Mouse (Mus musculus): ENCODE measurements around the gene Slc12a6.

The Slc12a6 gene

GRCm38 (mm10) chr2:112265448-112266241 is at the start of gene Slc12a6:
Gene Slc12a6 (plus strand): TSS chr2:112265825.
- DNase-seq (ENCODE audit: low read depth): peak; percentile 95

GRCm38 (mm10) chr2:112215977-112216376 is 49.6 kb upstream of the Slc12a6 start:
- DNase-seq (ENCODE audit: low read depth): peak; percentile 51

GRCm38 (mm10) chr2:112217614-112218013 is 48.0 kb upstream of the Slc12a6 start:
- DNase-seq (ENCODE audit: low read depth): no peak

DNA sequence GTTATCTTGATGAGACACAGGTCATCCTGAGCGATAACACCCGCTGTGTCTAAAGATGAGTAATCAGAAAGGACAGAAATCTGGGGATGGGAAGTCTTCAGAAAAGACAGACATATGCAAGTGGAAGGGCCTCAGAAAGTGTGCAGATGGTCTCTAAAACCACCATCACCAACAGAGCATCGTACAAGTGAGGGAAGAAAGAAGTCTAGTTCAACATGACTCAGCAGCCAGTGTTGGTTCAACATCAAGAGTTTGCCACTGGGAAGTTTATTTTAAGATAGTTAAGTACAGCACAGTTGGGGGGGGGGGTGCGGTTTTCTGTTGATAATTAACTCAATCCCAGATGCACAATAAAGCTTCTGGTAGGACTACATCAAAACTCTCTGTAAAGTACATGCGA is 44.7 kb upstream of the Slc12a6 start:
- DNase-seq (ENCODE audit: low read depth): no peak

- DNase-seq (ENCODE audit: low read depth): peak; percentile 30
Observed at GRCm38 (mm10) chr2:112222607-112223006, 43.0 kb upstream of the Slc12a6 start.

- DNase-seq (ENCODE audit: low read depth): no peak
Observed at GRCm38 (mm10) chr2:112224356-112224755, 41.3 kb upstream of the Slc12a6 start.

DNA sequence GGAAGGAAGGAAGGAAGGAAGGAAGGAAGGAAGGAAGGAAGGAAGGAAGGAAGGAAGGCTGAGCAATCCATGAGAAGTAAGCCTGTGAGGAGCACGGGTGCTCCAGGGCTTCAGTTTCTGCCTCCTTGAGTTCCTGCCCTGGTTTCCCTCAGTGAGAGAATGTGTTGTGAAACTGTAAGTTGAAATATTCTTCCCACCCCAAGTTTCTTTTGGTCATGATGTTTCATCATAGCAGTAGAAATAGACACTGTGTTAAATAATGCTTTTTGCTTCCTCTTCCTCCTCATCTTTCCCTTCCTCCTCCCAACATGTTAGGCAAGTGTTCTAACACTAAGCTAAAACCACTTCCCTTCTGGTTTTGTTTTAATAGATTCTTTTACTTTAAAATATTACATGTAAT is 33.0 kb upstream of the Slc12a6 start:
- DNase-seq (ENCODE audit: low read depth): no peak

- DNase-seq (ENCODE audit: low read depth): no peak
Observed at GRCm38 (mm10) chr2:112236620-112237019, 29.0 kb upstream of the Slc12a6 start.

DNA sequence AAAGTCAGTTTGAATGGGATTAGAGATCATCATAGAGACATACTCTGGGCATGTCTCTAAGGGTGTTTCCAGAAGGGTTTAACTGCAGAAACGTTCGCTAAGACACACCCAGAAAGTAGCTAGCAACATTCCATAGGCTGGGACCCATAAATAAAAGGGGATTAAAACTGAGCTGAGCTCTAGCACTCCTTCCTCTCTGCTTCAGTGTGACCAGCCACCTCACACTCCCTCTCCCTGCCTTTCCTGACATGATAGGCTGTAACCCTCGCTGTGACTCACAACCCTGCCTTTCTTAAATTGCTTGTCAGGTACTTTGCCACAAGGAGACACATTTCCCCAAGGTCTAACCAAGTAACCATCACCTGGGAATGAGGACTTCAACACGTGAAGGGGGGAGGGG is 27.6 kb upstream of the Slc12a6 start:
- peak; percentile 30 for DNase-seq (ENCODE audit: low read depth)

DNA sequence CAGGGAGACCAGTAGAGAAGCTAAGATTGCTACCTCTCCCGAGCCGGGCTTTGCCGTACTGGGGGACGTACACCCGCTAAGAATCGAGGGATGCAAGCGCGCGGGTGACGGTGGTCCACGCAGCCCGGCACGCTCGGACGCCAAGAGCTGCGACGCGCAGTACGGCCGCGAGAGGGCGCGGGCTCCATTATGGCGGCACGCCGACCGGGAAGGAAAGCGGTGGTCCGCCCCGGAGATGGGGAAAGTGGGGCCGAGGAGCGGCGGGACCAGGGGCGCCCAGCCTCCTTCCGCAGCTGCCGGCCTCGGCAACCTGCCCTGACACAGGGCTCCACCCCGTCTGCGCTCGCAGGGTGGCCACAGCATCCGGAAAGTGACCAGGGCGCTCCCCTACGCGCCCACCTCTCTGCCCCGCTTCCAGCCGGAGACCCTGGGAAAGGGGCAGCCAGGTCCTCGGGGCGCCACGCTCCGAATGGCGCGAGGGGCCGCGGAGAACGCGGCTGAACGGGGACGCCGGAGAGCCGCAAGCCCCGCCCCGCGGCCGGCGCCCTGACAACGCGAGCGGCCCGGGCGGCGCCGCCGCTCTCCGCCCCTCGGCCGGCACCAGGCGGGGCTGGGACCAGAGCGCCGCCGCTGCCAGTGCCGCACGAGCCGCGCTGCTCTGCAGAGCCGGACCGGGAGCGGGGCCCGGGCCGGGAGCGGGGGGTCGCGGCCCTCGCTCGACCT is 26.3 kb upstream of the Slc12a6 start, which contains the start of gene Lpcat4:
Lpcat4 (plus strand) TSS at position 257 of the 723 bp plus-strand sequence.
- peak; percentile 88 for DNase-seq (ENCODE audit: low read depth)

DNA sequence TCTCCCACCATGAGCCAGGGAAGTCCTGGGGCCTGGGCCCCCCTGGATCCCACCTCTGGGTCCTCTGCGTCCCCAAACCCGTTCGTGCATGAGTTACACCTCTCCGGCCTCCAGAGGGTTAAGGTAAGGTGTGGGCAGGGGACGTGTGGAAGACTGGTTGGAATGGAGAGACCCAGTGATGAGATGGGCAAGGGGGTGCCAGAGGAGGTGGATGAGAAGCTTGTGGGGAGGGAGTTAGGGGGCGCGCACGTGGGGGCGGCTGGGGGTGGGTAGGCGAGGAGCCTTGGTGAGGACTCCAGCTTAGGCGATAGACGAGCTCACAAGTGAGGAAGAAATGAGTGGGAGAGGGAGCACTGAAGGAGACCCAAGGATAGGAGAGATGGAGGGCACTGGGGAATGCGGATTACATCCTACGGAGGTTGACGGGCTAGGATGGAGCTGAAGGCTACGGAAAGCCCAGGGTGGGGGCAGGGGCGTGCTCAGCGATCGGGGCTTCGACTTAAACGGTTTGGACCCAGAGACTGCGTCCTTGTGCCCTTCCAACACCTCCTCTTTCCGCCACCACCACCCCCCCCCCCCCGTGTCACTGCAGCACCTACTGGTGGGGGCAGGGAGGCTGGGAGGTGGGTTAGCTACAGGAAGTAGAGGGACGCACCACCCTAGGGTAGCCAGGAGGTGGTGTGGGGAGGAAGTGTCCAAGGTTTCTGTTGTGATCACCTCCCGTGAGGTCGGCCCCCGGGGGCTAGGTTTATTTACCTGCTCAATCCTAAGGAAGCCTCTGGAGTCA is 25.5 kb upstream of the Slc12a6 start:
- peak; percentile 68 for DNase-seq (ENCODE audit: low read depth)

- DNase-seq (ENCODE audit: low read depth): no peak
Observed at GRCm38 (mm10) chr2:112241787-112242186, 23.8 kb upstream of the Slc12a6 start.

GRCm38 (mm10) chr2:112245307-112245706 is 20.3 kb upstream of the Slc12a6 start:
- DNase-seq (ENCODE audit: low read depth): no peak

DNA sequence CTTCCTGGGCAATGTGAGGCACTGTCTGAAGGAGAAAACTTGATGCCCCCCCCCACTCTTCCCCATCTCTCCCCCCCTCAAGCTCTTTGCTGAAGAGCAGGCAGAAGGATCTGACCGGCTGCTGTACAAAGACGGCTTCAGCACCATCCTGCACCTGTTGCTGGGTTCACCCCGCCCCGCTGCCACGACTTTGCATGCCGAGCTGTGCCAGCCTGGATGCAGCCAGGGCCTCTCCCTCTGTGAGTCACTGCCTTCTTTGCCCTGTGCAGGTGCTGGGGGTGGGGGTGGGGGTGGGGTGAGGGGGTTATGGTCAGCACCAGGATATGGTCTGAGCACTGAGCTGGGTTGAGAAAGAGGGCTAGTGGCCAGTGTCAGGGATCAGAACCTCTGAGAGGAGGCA is 19.4 kb upstream of the Slc12a6 start:
- DNase-seq (ENCODE audit: low read depth): no peak

DNA sequence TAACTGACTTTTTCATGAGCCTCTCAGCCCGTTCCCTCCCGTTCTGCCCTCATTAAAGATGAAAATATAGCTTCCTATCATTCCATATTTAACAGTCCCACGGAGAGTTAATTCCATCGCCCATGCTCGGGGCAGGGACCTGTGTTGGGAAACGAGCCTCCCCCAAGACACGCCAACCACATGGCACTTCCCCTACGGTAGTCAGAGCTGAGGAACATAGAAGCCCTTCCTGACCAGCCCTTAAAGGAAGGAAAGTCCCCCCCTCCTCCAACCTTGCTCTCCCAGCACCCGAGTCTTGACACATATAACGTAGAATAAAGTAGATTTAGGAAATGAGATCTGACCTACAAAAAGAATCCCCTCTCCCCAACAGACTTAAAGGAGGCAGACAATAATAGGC is 18.3 kb upstream of the Slc12a6 start:
- DNase-seq (ENCODE audit: low read depth): no peak

DNA sequence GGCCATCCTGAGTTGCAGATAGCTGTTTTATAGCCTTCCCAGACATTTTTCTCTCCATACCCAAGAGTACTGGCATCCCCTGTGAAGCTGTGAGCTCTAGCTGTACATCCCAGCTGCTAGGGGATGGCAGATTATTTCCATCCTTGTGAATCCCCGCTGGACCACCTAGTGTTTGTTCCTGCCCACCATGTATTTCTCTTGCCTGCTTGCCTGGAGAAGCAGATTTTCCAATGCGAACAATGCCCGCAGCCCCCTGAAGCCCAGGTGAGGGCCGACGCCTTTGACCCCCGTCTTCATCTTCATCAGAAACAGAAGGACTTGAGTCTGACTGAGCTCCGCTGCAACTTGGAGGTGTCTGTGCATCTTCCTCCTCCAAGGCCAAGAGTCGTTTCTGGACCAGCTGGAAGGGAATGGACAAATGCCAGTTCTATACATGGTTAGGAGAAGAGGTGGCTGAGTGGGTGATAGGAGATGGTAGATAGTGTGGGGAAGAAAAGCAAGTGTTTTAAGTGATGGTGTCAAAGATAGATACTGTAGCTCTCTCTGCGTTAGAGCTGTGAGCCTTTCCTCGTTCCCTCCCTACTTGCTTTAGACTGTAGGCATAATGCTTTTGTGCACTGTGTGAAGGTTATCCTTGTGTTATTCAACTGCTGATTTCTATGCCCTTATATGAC is 15.7 kb upstream of the Slc12a6 start:
- DNase-seq (ENCODE audit: low read depth): no peak

GRCm38 (mm10) chr2:112254675-112255515 is 10.7 kb upstream of the Slc12a6 start:
- DNase-seq (ENCODE audit: low read depth): peak; percentile 36

DNA sequence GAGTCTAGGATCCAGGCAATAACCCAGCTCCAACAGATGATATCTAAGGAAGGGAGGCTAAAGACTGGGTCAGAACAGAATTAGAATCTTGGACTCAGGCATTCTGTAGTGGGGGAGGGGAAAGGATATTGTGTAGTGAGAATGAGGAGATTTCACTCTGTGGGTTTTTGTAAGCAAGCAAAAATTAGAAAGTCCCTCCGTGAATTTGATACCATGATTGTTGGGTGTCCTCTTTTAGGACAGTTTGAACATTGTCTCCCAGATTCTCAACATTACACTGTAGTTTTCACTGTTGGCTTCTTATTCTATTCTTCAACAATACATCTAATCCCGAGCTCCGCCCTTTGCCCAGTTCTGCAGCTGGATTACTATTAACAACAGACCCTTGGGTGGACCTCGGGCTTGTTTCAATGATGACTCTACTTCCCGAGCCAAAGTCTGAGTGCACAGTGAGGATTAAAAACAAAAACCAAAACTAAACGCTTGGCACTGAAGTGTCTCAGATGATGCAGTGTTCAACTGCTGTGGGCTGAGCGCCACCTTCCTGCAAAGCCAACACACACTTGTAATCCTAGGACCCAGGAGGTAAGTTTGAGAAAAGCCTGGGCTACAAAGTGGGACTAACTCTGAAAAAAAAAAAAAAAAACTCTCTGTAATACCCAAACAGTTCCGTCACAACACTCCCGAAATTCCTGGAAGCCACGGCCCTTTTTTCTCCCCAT is 6.2 kb upstream of the Slc12a6 start, which contains the start of gene Nutm1:
Nutm1 (minus strand) TSS at position 51 of the 722 bp plus-strand sequence.
- peak; percentile 55 for DNase-seq (ENCODE audit: low read depth)

GRCm38 (mm10) chr2:112261748-112262653 is 3.6 kb upstream of the Slc12a6 start, which contains the start of gene Nop10:
Gene Nop10 (plus strand): TSS chr2:112261926.
- DNase-seq (ENCODE audit: low read depth): peak; percentile 92
